Mouse (Mus musculus): ENCODE data around the gene Eif2ak4. TPM values are rescaled to one million over a fixed set of nuclear protein-coding genes. Genes with fewer than 3 reads are reported as not detected.

The Eif2ak4 gene
- total and polyA plus RNA-seq, 3 experiments: 12.4 to 38.2 (median 23.9) TPM

DNA sequence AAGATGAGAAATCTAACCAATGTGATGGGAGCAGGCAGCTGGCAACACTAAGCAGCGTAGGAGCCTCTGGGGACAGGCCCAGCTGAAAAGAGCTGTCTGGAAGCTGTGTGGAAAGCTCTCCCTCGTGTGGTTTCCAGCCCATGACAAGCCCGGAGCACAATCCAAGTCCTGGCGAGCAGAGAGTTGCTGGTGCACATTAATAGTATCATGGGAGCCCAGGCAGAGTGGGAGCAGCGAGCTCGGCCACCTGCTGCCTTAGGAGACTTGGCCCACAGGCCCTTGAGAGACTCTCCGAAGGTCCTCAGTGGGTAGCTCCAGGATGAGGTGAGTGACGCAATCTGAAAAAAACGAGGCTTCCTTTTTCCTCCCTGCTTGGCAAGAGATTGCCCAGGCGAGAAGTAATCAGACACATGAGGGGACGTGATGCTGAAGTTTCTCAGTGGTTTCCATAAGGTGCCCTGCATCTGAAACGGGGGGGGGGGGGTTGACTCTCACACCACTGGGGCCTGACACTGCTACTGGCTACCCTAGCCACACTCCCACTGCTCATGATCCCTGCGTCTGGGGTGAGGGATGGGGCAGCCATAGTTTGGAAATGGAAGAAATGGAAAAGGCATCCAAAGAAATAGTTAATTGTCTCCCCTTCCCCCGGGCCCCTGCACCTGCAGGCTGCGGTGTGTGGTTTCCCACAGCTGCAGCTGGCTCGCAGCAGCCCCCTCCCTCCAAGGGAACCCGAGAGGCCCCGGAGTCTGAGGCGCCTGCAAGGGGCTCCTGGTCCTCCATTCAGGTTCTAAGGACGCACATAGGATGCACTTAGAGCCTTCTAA is 110.9 kb downstream of the Eif2ak4 start:
- no peak for TF ChIP-seq GATA2 (IDR thresholded peaks at IDR 0.05; ENCODE audit: borderline replicate concordance, low read depth, low read length)
- TF ChIP-seq POLR2AphosphoS5 (IDR thresholded peaks at IDR 0.05; ENCODE audit: insufficient replicate concordance, low read depth, low read length): no peak
- no peak for TF ChIP-seq TAL1 (conservative IDR thresholded peaks at IDR 0.05; ENCODE audit: low read depth, low read length)
- TF ChIP-seq CTCF (IDR thresholded peaks at IDR 0.05; ENCODE audit: low read depth, low read length): no peak
- no peak for TF ChIP-seq GATA1 (IDR thresholded peaks at IDR 0.05; ENCODE audit: borderline replicate concordance, low read length)
- ATAC-seq (ENCODE audit: extremely low read depth, insufficient number of reproducible peaks, low FRiP score, poor library complexity, severe bottlenecking) (no peak), DNase-seq (ENCODE audit: low spot score) (no peak)
- no peaks in the 10 kb centered on the region for H3K4me1 ChIP-seq (ENCODE audit: insufficient read depth, low read depth, low read length)
- peaks cover 26% of the 10 kb centered on the region for H3K27me3 ChIP-seq (ENCODE audit: insufficient read depth, low read length)
- H3K4me3 ChIP-seq (ENCODE audit: low read depth, low read length): no peak overlapping the region
- no peaks in the 10 kb centered on the region for H3K36me3 ChIP-seq (replicated peaks)
- H3K9me3 ChIP-seq (replicated peaks): no peaks in the 10 kb centered on the region

DNA sequence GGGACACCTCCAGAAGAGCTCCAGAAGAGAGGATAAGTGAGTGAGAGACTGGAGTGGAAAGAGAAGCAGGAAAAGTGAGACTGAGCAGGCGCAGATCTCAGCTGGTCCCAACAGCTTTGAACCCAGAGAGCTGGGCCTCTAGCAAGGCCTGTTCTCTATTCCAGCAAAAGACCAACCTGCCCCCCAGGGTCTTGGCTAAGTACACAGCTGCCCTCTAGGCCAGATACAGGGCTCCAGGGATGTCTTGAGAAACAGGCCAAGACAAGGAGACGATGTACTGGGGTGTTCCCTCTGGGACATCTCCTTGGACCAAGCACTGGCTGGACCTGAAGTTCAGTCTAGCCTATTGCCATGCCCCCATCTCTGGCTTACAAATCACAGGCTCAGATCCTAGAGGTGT is 111.8 kb downstream of the Eif2ak4 start:
- Histone ChIP-seq H3K4me1 (ENCODE audit: insufficient read depth, low read depth, low read length) (no peaks in the 10 kb centered on the region), H3K4me3 (ENCODE audit: low read depth, low read length) (no peak overlapping the region), H3K27me3 (ENCODE audit: insufficient read depth, low read length) (peaks cover 25% of the 10 kb centered on the region), H3K9me3 (replicated peaks) (no peaks in the 10 kb centered on the region), H3K36me3 (replicated peaks) (no peaks in the 10 kb centered on the region)
- no peak; the same call in 1 of the 2 replicates for ATAC-seq (ENCODE audit: extremely low read depth, insufficient number of reproducible peaks, low FRiP score, poor library complexity, severe bottlenecking)
- TF ChIP-seq TAL1 (conservative IDR thresholded peaks at IDR 0.05; ENCODE audit: low read depth, low read length): no peak
- no peak for TF ChIP-seq GATA1 (IDR thresholded peaks at IDR 0.05; ENCODE audit: borderline replicate concordance, low read length)
- TF ChIP-seq GATA2 (IDR thresholded peaks at IDR 0.05; ENCODE audit: borderline replicate concordance, low read depth, low read length): no peak
- TF ChIP-seq POLR2AphosphoS5 (IDR thresholded peaks at IDR 0.05; ENCODE audit: insufficient replicate concordance, low read depth, low read length): no peak
- no peak for TF ChIP-seq CTCF (IDR thresholded peaks at IDR 0.05; ENCODE audit: low read depth, low read length)
- no peak for DNase-seq (ENCODE audit: low spot score)

DNA sequence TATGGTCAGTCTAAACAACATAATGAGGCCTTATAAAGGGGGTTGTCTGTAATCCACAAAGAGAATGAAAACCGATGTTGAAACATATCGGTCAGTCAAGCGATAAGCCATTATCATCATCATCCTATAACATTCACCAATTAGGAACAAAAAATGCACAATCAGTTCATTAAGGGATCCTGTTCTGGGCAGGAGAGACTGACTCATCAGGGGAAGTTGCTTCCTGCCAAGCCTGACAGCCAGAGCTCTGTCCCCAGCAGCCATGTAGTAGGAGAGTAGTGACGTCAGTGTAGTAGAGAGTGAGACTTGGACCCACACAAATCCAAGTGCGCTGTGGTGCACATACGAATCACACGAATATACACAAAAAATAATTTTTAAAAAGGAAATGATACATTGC is 118.7 kb downstream of the Eif2ak4 start:
- no peaks in the 10 kb centered on the region for H3K9me3 ChIP-seq (replicated peaks)
- no peaks in the 10 kb centered on the region for H3K36me3 ChIP-seq (replicated peaks)
- no peaks in the 10 kb centered on the region for H3K4me1 ChIP-seq (ENCODE audit: insufficient read depth, low read depth, low read length)
- ATAC-seq (ENCODE audit: extremely low read depth, insufficient number of reproducible peaks, low FRiP score, poor library complexity, severe bottlenecking) (no peak), DNase-seq (ENCODE audit: low spot score) (no peak)
- no peak overlapping the region for H3K4me3 ChIP-seq (ENCODE audit: low read depth, low read length)
- peaks cover 19% of the 10 kb centered on the region for H3K27me3 ChIP-seq (ENCODE audit: insufficient read depth, low read length)
- no peak for TF ChIP-seq CTCF (IDR thresholded peaks at IDR 0.05; ENCODE audit: low read depth, low read length)
- TF ChIP-seq GATA1 (IDR thresholded peaks at IDR 0.05; ENCODE audit: borderline replicate concordance, low read length): no peak
- TF ChIP-seq TAL1 (conservative IDR thresholded peaks at IDR 0.05; ENCODE audit: low read depth, low read length): no peak
- TF ChIP-seq POLR2AphosphoS5 (IDR thresholded peaks at IDR 0.05; ENCODE audit: insufficient replicate concordance, low read depth, low read length): no peak
- TF ChIP-seq GATA2 (IDR thresholded peaks at IDR 0.05; ENCODE audit: borderline replicate concordance, low read depth, low read length): no peak

DNA sequence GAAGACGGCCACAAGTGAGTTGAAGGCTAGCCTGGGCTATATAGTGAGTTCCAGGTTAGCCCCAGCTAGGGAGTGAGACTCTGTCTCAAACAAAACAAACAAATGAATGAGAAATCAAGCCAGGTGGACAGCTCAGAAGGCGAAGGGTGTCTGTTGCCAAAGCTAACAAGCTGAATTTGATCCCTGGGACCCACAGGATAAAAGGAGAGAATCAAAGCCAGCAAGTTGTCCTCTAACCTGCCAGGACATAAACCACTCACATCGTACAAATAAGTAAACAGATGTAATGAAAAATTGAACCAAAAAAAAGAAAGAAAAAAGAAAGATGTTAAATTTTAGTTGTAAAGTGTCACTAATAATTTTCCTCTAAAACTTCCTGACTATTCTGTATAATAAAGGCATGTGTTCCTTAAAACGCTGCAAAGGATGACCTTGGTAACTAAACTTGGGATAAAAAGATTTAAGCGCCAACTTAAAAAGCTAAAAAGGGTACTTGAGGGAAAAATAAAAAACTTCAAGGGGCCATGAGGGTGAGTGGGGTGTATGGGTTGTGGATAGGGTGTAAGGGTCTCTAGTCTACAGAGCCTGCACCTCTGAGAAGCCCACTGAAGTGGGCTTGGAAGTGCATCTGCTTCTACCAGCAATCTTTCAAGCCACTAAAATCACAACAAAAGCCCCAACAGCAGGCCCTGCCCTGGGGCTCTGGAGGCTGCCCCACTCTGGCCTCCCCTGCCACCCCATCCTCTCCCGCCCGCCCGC is 121.4 kb downstream of the Eif2ak4 start:
- DNase-seq (ENCODE audit: low spot score) (no peak), ATAC-seq (ENCODE audit: extremely low read depth, insufficient number of reproducible peaks, low FRiP score, poor library complexity, severe bottlenecking) (no peak)
- Histone ChIP-seq H3K4me3 (ENCODE audit: low read depth, low read length) (no peak overlapping the region), H3K4me1 (ENCODE audit: insufficient read depth, low read depth, low read length) (0 out of 2 replicates have a peak, but pooled peaks cover 3% of the 10 kb centered on the region), H3K9me3 (replicated peaks) (no peaks in the 10 kb centered on the region), H3K36me3 (replicated peaks) (no peaks in the 10 kb centered on the region), H3K27me3 (ENCODE audit: insufficient read depth, low read length) (peaks cover 17% of the 10 kb centered on the region)
- TF ChIP-seq GATA2 (IDR thresholded peaks at IDR 0.05; ENCODE audit: borderline replicate concordance, low read depth, low read length): no peak
- TF ChIP-seq CTCF (IDR thresholded peaks at IDR 0.05; ENCODE audit: low read depth, low read length): no peak
- TF ChIP-seq GATA1 (IDR thresholded peaks at IDR 0.05; ENCODE audit: borderline replicate concordance, low read length): no peak
- no peak for TF ChIP-seq POLR2AphosphoS5 (IDR thresholded peaks at IDR 0.05; ENCODE audit: insufficient replicate concordance, low read depth, low read length)
- no peak for TF ChIP-seq TAL1 (conservative IDR thresholded peaks at IDR 0.05; ENCODE audit: low read depth, low read length)

DNA sequence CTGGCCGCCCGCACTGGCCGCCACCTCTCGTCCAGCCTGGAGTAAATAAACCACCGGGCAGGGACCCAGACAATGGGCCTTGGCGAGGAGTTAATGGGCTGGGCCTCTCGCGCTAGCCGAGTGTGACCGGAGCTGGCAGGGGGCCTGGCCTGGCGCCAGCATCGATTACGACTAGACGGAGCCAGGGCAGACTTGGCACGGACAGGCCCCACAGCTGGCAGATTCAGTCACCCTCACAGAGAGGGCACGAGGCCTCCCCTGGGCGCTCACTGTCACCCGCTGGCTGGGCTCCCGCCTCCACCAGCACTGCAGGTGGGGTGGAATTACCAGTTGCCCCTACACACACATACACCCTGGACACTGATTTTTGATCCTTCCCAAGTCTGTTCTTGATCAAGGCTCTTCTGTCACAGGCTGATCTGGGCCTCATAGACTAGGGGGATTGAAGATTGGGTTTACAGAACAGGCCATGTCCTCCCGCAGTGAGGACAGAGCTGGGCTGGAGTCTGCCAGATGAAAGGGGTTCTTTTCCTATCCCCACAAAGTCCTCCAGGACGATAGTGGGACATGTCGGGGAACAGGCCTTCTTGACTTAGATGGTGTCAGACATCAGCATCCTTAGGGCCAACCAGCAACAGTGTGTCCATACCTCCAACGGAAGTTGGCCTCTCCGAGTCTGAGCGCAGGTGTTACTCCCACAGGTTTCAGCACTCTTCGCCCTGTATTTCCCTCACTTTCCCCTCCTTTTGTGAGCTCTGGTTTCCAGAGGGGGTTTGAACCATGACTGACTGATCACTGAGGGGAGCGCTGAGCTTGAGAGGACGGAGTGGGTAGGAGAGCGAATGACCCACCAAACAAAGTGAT is 122.3 kb downstream of the Eif2ak4 start:
- Histone ChIP-seq H3K36me3 (replicated peaks) (no peaks in the 10 kb centered on the region), H3K27me3 (ENCODE audit: insufficient read depth, low read length) (peaks cover 16% of the 10 kb centered on the region), H3K4me1 (ENCODE audit: insufficient read depth, low read depth, low read length) (0 out of 2 replicates have a peak, but pooled peaks cover 3% of the 10 kb centered on the region), H3K4me3 (ENCODE audit: low read depth, low read length) (no peak overlapping the region), H3K9me3 (replicated peaks) (no peaks in the 10 kb centered on the region)
- TF ChIP-seq CTCF (IDR thresholded peaks at IDR 0.05; ENCODE audit: low read depth, low read length) (no peak), TAL1 (conservative IDR thresholded peaks at IDR 0.05; ENCODE audit: low read depth, low read length) (no peak), GATA1 (IDR thresholded peaks at IDR 0.05; ENCODE audit: borderline replicate concordance, low read length) (no peak), POLR2AphosphoS5 (IDR thresholded peaks at IDR 0.05; ENCODE audit: insufficient replicate concordance, low read depth, low read length) (no peak), GATA2 (IDR thresholded peaks at IDR 0.05; ENCODE audit: borderline replicate concordance, low read depth, low read length) (no peak)
- ATAC-seq (ENCODE audit: extremely low read depth, insufficient number of reproducible peaks, low FRiP score, poor library complexity, severe bottlenecking) (no peak), DNase-seq (ENCODE audit: low spot score) (no peak)

Data from G1E (cell line).